Mouse (Mus musculus): ENCODE data around the gene Atxn7l1.
A peak's percentile ranks its signal among the peaks of the same experiment; 100 is the strongest.

The Atxn7l1 gene

DNA sequence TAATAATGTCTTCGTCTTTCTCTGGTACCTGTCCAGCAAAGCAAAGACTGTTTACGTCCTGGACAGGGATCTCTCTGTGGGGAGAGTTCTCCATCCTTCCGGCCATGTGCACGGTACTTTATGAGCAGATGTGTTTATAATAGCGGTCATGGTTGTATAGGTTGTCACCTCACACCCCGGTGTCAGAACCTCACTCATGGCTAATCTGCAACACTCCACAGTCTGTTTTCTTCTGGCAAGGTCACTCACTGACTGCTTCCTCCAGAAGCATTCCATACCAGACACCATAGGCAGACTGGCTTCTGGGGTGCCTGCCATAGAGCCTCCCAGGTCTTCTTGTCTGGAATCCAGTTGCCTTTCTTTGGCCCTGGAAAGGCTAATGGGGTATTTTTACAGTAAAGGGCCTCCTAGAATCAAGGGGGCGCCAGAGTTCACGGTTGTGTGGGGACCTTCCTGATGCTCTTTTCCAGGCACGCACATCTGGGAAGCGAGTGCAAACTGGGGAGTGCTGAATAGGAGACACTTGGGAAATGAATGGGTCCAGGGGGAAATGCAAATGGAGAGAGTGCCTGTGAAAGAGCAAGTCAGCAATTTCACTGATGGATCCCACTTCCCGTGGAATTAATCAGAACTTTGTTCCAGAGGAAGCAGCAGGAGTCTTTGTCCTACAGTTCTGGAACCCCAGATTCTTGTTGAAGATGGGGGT lies 89.0 kb downstream of the Atxn7l1 start:
- no peak for DNase-seq

DNA sequence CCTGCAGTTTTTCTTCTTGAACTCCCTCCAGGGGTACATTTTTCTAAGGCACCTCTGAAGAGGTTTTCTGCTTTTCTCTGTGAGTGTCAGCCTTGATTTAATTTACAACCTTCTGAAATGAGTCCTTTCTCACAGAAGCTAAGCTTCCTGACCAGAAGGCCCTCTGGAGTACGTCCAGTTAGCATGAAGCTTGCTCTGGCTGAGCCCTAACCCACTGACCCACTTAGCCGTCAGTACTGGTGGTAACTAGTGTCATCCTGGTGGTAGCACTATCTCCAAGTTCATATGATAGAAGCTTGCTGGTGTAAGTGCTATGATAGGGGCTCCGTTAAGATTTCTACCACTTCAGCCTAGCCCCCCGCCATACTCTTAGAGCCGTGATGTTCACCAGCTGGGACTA lies 89.6 kb downstream of the Atxn7l1 start:
- no peak for DNase-seq

DNA sequence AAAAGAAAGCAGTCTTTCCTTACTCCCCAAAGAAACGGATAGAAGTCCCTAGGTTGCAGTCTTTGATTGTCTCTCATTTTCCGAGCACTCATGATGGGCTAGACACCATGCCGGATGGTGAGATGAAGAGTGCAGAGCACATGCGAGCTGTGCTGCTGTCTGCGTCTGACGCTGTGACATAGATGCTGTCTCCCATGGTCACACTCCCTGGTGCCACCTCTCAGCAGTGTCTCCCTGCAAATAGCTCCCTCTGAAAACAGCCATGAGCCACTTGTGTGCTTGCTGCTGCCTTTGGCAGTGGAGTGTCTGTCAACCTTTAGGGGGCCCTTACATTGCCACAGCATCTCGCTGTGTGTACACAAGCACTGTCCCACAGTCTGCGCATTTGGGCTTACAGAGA lies 95.2 kb downstream of the Atxn7l1 start:
- no peak for DNase-seq

DNA sequence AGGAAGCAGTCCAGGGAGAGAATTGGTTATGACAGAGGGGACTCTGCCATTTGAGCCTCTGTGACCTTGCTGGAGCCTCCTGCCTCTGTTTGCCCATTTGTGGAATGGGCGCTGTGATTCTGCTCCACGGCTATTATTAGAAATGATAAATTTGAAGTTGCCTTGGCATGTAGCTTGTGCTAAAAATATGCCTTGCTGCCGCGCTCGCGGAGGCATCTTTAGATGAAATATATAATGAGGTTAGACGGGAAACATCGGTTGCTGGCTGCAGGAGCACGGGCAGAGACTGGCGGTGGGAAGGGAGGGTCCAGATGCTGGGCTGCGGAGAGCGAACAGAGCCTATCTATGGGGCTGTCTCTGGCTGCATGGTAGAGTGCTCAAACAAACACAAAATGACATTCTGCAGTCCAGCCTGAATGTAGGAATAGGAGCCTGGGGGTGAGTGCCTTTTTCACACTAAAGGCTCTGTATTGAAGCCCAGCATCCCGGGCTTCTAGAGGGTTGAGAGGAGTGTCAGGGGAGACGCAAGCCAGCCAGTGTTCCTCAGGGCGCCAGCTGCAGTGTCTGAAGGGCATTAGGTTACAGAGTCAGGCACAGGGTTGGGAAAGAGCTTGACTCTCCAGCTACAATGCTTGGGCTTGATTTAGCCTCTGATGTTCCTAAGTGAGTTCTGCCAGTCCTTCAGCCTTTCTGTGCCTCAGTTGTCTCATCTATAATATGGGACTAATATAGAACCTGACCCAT lies 96.8 kb downstream of the Atxn7l1 start:
- no peak for DNase-seq

DNA sequence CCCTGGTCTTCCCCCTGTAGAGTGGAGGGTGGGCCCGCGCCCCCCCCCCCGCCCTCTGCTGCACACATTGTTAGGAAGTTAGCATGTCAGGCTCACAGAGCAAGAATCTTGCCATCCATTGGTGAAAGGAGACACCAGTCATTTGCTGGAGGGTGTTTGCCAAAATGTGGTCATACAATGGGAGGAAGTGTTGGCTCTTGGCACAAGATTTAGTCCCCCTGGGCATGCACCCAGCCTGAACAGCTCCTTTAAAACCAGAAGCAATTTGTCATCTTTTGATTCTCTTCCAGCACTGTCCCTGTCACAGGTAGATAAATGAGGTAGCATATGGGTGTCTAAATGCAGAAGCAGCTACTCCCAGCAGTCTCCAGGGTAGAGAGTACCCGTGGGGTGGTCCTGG lies 98.0 kb downstream of the Atxn7l1 start:
- DNase-seq: no peak

DNA sequence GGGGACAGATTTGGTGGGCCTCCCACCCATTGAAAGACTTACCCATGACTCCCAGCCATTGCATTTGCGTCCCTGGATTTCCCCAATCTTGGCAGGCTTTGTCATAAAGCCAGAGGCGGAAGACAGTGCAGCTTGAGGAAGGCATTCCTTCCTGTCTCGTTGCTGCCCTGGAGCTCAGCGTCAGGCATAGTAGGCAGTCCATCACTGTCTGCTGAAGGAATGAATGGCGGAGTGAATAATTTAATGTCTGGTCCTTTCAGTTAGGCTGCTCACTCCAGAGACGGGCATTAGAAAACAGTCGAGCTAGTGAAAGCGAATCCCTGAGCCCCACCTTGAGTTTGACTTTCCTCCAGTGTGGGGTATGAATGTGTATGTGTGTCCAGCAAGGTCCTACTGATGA lies 99.4 kb downstream of the Atxn7l1 start:
- no peak for DNase-seq

DNA sequence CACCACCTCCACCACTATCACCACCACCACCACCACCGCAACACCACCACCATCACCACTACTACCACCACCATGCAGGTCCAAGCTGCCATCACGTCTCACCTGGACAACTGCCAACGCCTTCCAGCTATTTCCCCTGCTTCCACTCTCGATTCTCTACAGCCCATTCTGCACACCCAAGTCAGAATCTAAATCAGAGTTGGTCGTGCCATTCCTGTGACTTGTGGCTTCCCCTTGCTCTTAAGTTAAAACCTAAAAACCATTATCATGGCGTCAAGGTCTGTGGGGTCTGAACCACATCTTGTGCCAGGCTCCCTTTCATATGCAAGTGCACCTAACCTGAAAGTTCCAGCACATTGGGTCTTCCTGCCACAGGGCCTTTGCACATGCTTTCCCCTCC lies 102.7 kb downstream of the Atxn7l1 start:
- no peak for DNase-seq

DNA sequence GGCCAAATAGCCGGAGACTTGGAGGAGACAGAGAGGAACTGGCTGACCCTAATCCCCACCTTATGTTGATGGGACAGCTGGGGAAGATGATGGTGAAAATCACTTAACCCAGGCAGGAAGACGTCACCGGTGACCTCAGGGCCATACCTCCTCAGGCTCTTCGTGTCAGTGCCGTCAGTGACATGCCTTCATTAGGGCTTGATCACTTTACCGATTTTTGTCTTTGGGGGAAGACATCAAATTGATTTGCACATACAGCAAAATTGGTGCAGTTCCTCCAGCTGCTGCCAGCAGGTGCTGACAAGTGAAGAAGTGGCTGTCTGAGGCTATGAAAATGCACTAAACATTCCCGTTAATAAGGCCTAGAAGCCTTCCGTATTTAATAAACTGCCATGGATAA lies 103.9 kb downstream of the Atxn7l1 start:
- DNase-seq: no peak

DNA sequence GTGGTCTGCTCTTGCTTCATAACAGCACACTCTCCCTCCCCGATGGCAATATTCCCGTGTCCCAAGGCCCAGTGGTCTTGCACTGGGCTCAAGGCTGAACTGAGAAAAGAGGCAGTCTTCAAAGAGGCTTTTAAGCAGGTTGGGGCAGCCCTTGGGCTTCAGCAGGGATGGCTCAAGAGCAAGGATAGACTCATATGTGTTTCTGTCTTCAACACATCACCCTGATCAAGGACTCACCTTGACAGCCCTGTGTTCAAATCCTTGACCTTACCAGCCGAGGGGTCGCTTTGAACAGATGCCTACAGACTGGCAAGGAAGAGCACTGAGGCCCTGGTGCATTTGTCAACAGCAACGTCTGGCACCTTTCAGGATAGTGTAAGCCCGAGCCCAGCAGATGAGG lies 105.1 kb downstream of the Atxn7l1 start:
- DNase-seq: no peak

DNA sequence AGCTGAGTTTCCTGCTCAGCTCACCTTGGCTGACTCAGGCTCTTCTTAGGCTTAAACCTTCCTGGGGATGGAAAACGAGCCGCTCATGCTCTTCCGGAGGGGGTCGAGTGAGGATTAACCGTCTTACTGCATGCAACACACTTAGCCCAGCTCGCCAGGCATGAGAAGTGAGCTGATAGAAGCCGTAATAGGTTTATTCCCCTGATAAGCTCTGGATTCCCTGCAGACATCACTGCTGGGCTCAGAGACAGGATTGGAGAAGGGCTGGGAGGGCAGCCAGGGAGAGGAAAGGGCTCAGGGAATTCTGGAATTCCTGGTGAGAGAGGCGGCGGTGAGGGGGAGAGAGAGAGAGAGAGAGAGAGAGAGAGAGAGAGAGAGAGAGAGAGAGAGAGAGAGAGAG lies 105.7 kb downstream of the Atxn7l1 start:
- DNase-seq: no peak

DNA sequence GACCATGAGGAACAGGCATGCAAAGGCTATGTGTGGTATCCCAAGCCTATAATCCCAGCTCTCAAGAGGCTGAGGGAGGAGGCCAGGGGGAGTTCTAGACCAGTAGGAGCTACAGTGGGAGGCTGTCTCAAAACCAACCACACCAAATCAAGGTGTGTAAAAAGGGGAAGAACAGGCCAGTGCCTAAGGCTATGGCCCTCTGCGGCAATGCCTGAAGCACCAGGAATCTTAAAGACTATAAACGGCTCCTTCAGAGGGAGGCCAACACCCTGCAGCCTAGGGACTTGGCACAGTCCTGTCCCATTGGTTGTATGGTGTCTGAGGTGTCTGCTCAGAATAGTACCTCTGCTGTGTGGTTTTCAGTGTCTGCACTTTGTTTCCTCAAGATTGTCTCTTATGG lies 107.8 kb downstream of the Atxn7l1 start:
- no peak for DNase-seq

DNA sequence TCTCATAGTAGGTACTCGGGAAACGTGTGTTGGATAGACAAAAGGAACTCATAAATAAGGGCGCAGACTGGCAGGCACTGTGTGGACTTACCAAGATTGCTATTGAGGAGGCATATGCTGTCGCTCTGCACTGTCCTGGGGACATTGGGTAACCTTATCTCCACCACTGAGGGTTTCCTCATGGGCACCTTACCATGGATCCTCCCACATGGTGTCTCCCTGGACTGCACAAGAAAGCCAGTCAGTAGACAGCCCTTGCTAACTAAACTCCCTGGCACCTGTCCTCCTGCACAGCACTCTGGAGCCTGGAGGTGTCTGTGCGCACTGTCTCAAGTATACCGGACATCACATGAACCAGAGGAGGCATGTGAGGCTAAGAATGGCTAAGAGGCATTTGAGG lies 108.9 kb downstream of the Atxn7l1 start:
- DNase-seq: no peak

DNA sequence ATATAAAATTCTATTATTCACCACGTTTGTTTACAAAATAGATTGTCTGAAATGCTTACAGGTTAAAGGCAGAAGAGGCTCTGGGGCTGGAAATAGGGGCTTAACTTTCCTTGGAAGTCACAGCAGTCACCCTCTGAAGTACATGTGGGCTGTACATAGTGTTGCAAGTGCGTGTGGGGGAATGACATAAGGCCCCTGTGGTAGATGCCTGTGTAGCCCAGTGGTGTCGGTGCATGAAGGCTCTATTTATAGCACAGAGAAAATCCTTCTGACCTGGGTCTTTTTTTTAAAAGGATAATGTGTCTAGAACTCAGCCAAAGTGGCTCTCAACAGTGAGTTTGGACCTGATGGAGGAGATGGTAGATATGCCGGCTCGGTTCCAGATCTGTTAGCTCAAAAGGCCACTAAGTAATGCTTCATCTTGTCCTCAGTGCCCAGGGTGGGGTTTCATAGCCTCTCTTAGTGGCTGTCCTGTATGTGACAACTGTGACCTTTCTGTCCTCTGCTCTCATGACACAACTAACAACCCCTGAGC lies 111.6 kb downstream of the Atxn7l1 start:
- no peak for DNase-seq

DNA sequence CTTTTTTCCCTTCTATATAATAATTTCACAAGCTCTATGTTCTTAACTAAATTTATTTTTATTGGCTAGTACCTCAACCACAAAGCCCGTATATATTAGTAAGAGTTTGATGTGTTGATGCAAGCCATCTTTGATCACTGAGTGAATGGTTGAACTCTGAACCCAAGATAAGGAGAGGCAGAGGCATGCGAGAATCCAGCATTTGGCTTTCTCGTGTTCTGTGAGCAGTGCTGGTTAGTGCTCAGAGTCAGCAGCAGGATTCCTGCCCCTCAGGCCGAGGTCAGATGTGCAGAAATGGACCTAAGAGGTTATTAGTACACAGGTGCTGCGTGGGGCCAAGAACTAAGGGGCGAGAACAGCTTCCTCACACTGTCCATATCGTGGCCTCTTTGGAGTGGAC lies 113.1 kb downstream of the Atxn7l1 start:
- DNase-seq: no peak

DNA sequence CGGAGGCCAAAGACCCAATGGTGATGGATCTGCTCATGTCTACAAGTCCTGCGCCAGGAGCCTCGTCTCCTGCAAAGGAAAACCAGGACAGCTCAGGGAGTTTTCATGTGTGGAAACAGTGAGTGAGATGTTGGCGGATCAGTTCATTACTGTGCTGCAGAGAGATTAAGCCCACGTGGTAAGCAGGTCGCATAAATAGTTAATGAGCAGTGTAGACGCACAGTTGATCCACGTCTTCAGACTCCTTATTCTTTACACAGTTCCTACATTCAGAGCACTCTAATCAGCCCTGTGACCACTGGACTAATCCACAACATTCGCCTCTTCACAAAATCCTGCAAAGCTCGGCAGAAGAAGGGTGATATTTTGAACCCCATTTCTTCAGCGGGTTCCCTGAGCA lies 118.4 kb downstream of the Atxn7l1 start:
- DNase-seq: no peak

DNA sequence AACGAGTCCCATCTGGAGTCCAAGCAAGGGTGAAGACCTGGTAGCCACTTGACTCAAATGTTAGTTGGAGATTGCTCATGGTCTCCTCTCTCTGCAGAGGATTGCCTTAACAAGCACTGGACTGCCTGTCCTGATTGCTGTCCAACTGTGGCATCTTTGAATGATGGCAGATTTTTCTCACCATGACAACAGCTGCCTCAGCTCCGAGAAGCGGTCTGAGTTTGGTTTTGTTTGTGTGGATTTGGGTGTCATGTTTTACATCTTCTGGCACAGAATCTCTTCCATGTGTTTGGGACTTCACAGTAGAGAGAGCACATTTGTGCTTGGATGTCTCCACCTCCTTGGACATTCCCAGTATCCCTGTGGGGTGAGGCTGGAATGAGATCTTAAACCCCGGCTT lies 120.5 kb downstream of the Atxn7l1 start:
- DNase-seq: no peak

DNA sequence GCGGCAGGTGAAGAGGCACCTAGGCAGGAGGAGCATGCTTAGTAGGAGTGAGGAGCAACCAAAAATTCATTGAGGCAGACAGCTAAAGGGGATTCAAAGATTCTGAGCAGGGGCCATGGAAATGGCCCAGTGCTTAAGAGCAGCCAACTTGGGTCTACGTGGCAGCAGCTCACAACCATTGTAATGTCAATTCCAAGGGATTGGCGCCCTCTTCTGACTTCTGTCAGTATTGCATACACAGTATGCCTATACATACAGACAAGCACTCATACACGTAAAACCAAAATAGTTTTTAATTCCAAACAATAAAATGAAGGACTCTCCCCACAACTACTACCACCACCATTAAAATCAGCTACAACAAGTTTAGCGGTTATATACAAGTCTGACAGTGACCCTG lies 122.2 kb downstream of the Atxn7l1 start:
- no peak for DNase-seq

DNA sequence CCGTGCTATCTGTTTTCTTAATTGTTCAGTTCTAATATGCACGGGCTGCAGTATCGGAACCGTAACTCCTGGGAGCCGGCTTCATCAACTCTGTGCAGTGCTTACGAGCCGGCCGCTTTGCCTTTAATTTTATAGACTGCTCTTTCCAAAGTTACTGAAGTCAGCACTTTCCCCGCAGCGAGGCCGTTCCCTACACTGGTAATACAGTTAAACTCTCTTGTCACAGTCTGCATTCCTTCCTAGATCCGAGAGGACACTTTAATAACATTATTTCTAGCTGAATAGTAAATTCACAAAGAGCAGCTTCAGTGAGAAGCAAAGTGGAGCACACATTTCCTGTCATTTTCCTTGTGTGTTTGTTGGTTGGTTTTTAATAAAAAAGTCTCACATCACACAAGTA lies 124.4 kb downstream of the Atxn7l1 start:
- DNase-seq: no peak

DNA sequence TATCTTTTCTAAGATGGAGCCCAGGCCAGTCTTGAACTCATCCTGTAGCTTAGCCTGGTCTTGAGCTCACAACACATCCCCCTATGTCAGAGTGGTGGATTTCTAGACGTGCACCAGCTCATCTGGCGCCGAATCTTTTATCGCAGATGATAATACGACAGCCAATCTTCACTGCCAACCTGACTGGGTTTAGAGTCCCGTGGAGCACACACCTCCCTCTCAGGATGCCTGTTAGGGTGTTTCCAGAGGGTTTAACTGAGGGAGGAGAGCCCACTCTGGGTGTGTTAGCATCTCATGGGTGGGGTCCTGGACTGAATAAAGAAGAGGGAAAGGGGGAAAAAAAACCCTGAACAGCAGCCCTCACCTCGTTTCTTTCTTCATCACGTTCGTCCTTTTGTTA lies 124.9 kb downstream of the Atxn7l1 start:
- DNase-seq: no peak

DNA sequence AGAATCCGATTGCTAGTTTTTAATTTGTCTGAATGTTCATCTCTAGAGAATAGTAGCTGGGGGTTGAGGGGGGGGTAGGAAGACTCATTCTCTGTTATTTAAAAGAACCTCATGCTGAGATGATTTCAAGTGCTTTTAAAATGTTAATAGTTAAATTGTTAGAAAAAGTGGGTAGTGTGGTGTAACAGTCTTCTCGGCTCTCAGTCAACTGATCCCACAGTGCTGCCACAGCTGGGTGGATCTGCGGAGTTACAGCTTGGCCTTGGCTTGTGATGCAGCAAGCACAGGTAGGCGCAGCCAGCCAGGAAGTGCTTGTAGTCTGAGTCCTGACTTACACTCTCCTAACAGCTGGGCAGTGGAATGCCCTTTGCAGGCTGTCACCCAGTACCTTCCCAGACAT lies 125.7 kb downstream of the Atxn7l1 start:
- DNase-seq: no peak

DNA sequence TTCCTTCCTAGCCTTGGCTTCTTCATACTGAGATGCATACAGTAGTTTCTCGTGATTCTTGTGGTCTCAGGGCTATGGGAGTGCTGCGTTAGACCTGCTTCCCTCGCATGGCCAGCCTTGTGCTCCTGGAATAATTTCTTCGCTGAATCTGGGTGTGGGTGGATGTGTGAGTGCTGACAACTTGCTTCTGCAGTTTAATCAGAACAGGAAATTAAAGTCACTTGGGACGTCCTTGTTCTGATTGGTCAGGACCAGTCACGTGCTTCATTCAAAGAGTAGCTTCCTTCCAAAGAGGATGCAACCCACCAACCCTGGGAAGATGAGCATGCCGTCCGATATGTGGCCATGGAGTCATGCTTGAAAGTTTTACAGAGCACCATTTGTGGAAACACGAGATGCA lies 126.2 kb downstream of the Atxn7l1 start:
- DNase-seq: no peak

DNA sequence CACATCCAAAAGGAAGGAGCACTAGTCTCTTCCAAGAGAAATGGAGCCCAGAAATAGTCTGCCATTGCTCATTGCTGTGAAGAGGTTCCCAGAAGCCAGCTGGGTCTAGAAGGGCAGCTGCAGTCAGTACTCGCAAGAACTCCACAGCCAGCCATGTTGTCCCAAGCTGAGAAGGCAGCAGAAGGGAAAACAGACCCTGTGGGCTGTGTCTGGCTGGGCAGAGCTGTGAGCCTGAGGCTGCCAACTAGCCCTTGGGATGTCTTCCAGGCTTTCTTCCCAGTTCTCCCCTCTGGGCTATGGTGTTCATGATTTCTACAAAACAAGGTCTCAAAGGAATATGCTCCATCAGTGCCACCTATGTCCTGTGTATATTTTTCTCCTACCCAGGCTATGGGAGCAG lies 128.5 kb downstream of the Atxn7l1 start:
- no peak for DNase-seq

DNA sequence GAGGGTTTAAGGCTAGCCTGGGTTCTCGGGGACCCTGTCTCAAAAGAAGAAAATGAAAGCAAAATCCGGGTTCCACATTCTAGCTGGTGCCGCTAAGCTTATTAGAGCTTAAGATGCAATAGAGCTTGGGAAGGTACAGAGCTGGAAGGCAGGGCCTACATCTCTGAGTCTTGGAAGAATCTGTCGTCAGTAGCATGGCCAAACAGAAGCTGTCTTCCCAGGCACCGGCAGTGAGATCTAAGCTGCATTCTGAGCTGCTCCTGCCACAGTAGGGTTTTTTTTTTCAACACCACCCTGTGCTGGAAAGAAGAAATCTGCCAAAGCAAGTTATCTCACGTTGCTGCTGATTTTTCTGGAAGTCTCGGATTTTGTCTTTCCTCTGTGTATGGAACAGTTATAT lies 129.9 kb downstream of the Atxn7l1 start:
- no peak for DNase-seq

DNA sequence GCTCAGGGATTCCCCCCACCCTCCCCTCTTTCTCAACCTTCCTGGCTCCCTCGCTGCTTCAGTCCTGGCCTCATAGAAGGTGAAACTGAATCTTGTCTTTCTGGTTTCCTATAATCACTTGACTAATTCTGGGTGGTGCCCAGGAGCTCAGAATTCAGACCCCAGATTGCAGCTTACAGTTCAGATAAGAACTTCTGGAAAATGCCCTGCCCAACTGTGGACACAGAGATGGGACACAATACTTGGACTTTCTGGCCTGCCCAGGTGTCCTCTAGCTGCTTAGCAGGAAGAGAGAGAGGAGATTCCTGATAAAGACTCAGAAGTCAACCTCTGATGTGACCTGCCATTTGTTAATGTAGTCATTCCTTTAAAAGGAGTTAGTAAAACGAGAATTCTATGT lies 131.7 kb downstream of the Atxn7l1 start:
- DNase-seq: no peak

DNA sequence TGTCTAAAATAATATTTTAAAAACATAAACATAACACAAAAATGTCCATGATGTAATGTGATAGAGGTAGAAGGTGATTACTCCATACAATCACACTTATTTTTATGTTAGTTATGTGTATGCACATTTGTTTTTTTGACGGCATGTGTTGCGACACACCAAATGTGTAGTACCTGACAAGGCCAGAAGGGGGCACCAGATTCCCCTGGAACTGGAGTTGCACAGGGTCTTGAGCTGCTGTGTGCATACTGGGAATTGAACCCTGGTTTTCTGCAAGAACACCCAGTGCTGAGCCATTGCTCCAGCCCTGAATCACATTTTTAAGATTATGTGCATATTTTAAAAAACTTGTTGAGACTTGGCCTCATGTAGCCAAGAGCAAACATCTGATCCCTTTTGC lies 133.3 kb downstream of the Atxn7l1 start:
- DNase-seq: peak in 1 of 2 experiments; percentile 37
